Mouse (Mus musculus): ENCODE data around the gene Fbxo27. TPM values are rescaled to one million over a fixed set of nuclear protein-coding genes. Genes with fewer than 3 reads are reported as not detected.
A peak's percentile ranks its signal among the peaks of the same experiment; 100 is the strongest.
"Not testable (repeated sequence)": the region's sequence is repeated elsewhere in the genome, so short reads cannot be mapped to it uniquely, and the experiment has no call there.

Fbxo27 gene
- polyA plus RNA-seq, 1 experiment, result 5.1 TPM

GRCm38 (mm10) chr7:28674994-28675393 lies 17.7 kb upstream of the Fbxo27 start:
- TF ChIP-seq CTCF (IDR thresholded peaks at IDR 0.05; ENCODE audit: borderline replicate concordance, insufficient read depth, low read length) (no peak), POLR2A (IDR thresholded peaks at IDR 0.05; ENCODE audit: low read depth, low read length) (no peak)
- no peak overlapping the region for H3K27ac ChIP-seq (ENCODE audit: insufficient read depth, low read length)
- H3K4me1 ChIP-seq (ENCODE audit: control insufficient read depth, insufficient read depth, low read length), result peaks cover 2% of the 10 kb centered on the region; the same call in 1 of the 2 replicates
- no peak overlapping the region for H3K4me3 ChIP-seq (ENCODE audit: insufficient read depth, low read length)

- Histone ChIP-seq H3K4me3 (ENCODE audit: insufficient read depth, low read length) (no peak overlapping the region), H3K4me1 (ENCODE audit: control insufficient read depth, insufficient read depth, low read length) (peaks cover 2% of the 10 kb centered on the region; the same call in 1 of the 2 replicates), H3K27ac (ENCODE audit: insufficient read depth, low read length) (no peak overlapping the region)
- TF ChIP-seq CTCF (IDR thresholded peaks at IDR 0.05; ENCODE audit: borderline replicate concordance, insufficient read depth, low read length) (peak; percentile 22; the same call in 1 of the 2 replicates), POLR2A (IDR thresholded peaks at IDR 0.05; ENCODE audit: low read depth, low read length) (no peak)
These were observed 16.9 kb upstream of the Fbxo27 start for GRCm38 (mm10) chr7:28675746-28676145.

DNA sequence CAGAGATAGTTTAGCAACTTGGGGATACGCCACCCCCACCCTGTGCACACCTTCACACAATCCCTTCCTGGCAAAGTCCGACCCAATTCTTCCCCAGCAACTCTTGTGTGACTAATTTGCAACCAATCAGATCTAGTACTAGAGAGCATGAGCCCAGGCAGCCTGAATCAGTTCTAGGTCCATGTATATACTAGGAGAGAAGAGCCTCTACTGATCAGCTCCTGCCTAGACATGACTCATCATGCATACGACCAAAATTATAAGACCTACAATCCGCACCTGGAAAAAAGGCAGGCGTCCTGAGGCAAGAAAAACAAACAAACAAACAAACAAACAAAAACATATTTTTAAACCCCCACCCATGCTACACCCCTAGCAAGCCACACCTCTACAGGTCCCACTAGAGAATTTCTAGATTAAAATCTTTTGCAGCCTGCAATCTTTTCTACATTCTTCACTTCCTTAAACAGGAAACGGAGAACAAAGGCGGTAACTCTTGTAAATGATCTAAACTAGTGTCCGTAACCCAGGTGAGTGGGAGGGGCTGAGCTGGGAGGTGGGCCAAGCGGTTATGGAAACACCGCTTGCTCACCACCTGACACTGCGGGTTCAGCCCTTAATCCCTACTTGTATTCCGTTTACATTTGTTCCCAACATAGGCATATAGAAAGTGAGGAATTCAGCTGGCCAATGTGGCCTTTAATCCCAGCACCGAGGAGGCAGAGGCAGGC lies 15.7 kb upstream of the Fbxo27 start:
- no peak for TF ChIP-seq CTCF (IDR thresholded peaks at IDR 0.05; ENCODE audit: borderline replicate concordance, insufficient read depth, low read length)
- no peak overlapping the region for H3K27ac ChIP-seq (ENCODE audit: insufficient read depth, low read length)

GRCm38 (mm10) chr7:28677624-28678023 lies 15.0 kb upstream of the Fbxo27 start:
- H3K27ac ChIP-seq (ENCODE audit: insufficient read depth, low read length), result no peak overlapping the region
- no peak for TF ChIP-seq POLR2A (IDR thresholded peaks at IDR 0.05; ENCODE audit: low read depth, low read length)
- TF ChIP-seq CTCF (IDR thresholded peaks at IDR 0.05; ENCODE audit: borderline replicate concordance, insufficient read depth, low read length), result no peak

More for the DNA sequence above, 15.7 kb upstream of the Fbxo27 start:
- no peak overlapping the region for H3K4me3 ChIP-seq (ENCODE audit: insufficient read depth, low read length)
- H3K4me1 ChIP-seq (ENCODE audit: control insufficient read depth, insufficient read depth, low read length), result peaks cover 2% of the 10 kb centered on the region; the same call in 1 of the 2 replicates

GRCm38 (mm10) chr7:28691075-28691474 lies 1.6 kb upstream of the Fbxo27 start:
- Histone ChIP-seq H3K4me3 (ENCODE audit: insufficient read depth, low read length) (no peak overlapping the region), H3K27ac (ENCODE audit: insufficient read depth, low read length) (no peak overlapping the region), H3K4me1 (ENCODE audit: control insufficient read depth, insufficient read depth, low read length) (no peaks in the 10 kb centered on the region)
- TF ChIP-seq CTCF (IDR thresholded peaks at IDR 0.05; ENCODE audit: borderline replicate concordance, insufficient read depth, low read length) (no peak), POLR2A (IDR thresholded peaks at IDR 0.05; ENCODE audit: low read depth, low read length) (no peak)

More at GRCm38 (mm10) chr7:28677624-28678023, 15.0 kb upstream of the Fbxo27 start:
- no peak overlapping the region for H3K4me3 ChIP-seq (ENCODE audit: insufficient read depth, low read length)
- H3K4me1 ChIP-seq (ENCODE audit: control insufficient read depth, insufficient read depth, low read length), result peaks cover 2% of the 10 kb centered on the region; the same call in 1 of the 2 replicates

DNA sequence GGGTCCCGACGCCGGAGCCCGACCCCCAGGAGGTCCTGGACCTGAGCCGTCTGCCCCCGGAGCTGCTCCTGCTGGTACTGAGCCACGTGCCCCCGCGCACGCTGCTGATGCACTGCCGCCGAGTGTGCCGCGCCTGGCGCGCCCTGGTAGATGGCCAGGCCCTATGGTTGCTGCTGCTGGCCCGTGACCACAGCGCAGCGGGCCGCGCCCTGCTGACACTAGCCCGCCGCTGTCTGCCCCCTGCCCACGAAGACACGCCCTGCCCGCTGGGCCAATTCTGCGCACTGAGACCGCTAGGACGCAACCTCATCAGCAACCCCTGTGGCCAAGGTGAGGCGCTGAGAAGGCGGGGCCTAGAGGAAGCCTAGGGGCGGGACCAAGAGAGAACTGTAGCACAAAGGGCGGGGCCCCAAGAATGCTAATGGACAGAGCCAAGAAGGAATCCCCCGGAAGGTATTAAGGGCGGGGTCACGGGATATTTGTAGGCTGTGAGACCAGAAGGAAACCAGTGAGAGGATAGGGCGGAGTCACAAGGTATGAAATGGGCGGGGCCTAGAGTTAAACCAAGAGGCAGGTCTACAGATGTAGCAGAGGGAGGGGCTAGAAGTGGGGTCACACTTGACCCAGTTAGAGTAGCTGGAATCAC lies 795 bp downstream of the Fbxo27 start:
- no peak overlapping the region for H3K27ac ChIP-seq (ENCODE audit: insufficient read depth, low read length)
- peak overlapping the region; percentile 19 for H3K4me3 ChIP-seq (ENCODE audit: insufficient read depth, low read length)

GRCm38 (mm10) chr7:28694423-28694822 lies 1.8 kb downstream of the Fbxo27 start:
- Histone ChIP-seq H3K27ac (ENCODE audit: insufficient read depth, low read length) (no peak overlapping the region), H3K4me3 (ENCODE audit: insufficient read depth, low read length) (no peak overlapping the region), H3K4me1 (ENCODE audit: control insufficient read depth, insufficient read depth, low read length) (no peaks in the 10 kb centered on the region)
- TF ChIP-seq CTCF (IDR thresholded peaks at IDR 0.05; ENCODE audit: borderline replicate concordance, insufficient read depth, low read length) (no peak), POLR2A (IDR thresholded peaks at IDR 0.05; ENCODE audit: low read depth, low read length) (no peak)

More for the DNA sequence above, 795 bp downstream of the Fbxo27 start:
- H3K4me1 ChIP-seq (ENCODE audit: control insufficient read depth, insufficient read depth, low read length), result no peaks in the 10 kb centered on the region
- no peak for TF ChIP-seq CTCF (IDR thresholded peaks at IDR 0.05; ENCODE audit: borderline replicate concordance, insufficient read depth, low read length)
- peak; percentile 43; the same call in 1 of the 2 replicates for TF ChIP-seq POLR2A (IDR thresholded peaks at IDR 0.05; ENCODE audit: low read depth, low read length)

DNA sequence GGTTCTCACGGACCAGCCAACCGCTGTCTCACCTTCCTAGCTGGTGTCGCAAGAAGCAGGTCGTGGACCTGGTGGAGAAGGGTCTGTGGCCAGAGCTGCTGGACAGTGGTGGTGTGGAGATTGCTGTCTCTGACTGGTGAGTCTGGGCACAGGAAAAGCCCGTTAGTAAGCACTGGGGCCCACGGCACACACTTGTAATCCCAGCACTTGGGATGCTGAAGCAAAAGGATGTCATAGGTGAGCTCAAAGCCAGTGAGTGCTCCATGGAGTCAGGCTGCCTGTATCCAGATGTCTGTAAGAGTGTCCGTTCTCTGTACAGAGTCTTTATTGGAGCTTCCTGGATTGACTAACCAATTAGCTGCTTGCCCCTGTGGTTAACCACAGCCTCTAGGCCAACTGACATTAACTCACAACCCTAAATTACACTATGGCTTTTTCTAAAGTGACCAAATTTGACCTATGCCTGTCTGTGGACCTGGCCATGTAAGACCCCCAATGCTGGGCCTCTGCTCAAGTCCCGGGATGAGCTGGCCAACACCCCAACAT lies 2.4 kb downstream of the Fbxo27 start:
- TF ChIP-seq POLR2A (IDR thresholded peaks at IDR 0.05; ENCODE audit: low read depth, low read length) (no peak), CTCF (IDR thresholded peaks at IDR 0.05; ENCODE audit: borderline replicate concordance, insufficient read depth, low read length) (no peak)
- H3K27ac ChIP-seq (ENCODE audit: insufficient read depth, low read length), result no peak overlapping the region
- no peaks in the 10 kb centered on the region for H3K4me1 ChIP-seq (ENCODE audit: control insufficient read depth, insufficient read depth, low read length)
- no peak overlapping the region for H3K4me3 ChIP-seq (ENCODE audit: insufficient read depth, low read length)

DNA sequence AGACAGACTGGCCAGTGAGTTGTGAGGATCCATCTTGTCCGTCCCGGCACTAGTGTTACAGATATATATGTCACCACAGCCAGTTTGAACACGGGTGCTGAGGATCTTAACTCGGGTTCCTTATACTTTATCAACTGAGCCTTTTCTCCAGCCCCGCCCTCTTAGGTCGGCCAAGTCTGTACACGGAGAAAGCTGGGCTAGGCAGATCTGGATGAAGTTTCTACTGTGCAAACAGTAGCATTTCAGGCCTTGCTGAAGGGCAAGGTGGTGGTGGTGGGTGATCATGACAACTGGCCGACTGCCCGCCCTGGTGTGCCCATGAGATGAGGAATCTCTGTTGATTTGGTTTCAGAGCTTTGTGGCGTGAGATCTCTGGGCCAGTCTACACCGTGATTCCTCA lies 4.6 kb downstream of the Fbxo27 start:
- no peak for TF ChIP-seq CTCF (IDR thresholded peaks at IDR 0.05; ENCODE audit: borderline replicate concordance, insufficient read depth, low read length)
- no peak for TF ChIP-seq POLR2A (IDR thresholded peaks at IDR 0.05; ENCODE audit: low read depth, low read length)
- no peaks in the 10 kb centered on the region for H3K4me1 ChIP-seq (ENCODE audit: control insufficient read depth, insufficient read depth, low read length)
- H3K4me3 ChIP-seq (ENCODE audit: insufficient read depth, low read length), result no peak overlapping the region
- no peak overlapping the region for H3K27ac ChIP-seq (ENCODE audit: insufficient read depth, low read length)

DNA sequence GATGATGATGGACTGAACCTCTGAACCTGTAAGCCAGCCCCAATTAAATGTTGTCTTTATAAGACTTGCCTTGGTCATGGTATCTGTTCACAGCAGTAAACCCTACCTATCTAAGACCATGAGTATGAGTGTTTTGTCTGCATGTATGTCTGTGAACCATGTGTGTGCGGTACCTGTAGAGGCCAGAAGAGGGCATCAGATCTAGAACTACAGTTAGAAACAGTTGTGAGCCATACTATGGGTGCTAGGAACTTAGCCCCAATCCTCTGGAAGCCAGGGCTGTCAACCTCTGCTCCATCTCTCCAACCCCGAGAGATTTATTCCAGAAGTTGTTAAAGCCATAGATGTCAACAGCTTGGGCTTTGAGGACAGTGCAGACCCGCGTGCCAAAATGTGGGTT lies 7.6 kb downstream of the Fbxo27 start:
- Histone ChIP-seq H3K4me1 (ENCODE audit: control insufficient read depth, insufficient read depth, low read length) (no peaks in the 10 kb centered on the region), H3K27ac (ENCODE audit: insufficient read depth, low read length) (no peak overlapping the region), H3K4me3 (ENCODE audit: insufficient read depth, low read length) (no peak overlapping the region)
- TF ChIP-seq CTCF (IDR thresholded peaks at IDR 0.05; ENCODE audit: borderline replicate concordance, insufficient read depth, low read length) (no peak), POLR2A (IDR thresholded peaks at IDR 0.05; ENCODE audit: low read depth, low read length) (no peak)

- not testable (repeated sequence) for H3K4me1 ChIP-seq (ENCODE audit: control insufficient read depth, insufficient read depth, low read length); H3K27ac ChIP-seq (ENCODE audit: insufficient read depth, low read length); H3K4me3 ChIP-seq (ENCODE audit: insufficient read depth, low read length)
These were observed 8.7 kb downstream of the Fbxo27 start for GRCm38 (mm10) chr7:28701306-28701705.
